Mouse (Mus musculus) frontal cortex, postnatal 36 days (tissue): Measurements from ENCODE around the gene Xk.
"Not testable (repeated sequence)": the region's sequence is repeated elsewhere in the genome, so short reads cannot be mapped to it uniquely, and the experiment has no call there.

Experiments
- DNase-seq, 2 experiments: peaks; one replicate each; pipeline ENCODE4 v3.0.0; 2022; ENCODE audit warnings: low spot score in 2 of 2

The Xk gene

DNA sequence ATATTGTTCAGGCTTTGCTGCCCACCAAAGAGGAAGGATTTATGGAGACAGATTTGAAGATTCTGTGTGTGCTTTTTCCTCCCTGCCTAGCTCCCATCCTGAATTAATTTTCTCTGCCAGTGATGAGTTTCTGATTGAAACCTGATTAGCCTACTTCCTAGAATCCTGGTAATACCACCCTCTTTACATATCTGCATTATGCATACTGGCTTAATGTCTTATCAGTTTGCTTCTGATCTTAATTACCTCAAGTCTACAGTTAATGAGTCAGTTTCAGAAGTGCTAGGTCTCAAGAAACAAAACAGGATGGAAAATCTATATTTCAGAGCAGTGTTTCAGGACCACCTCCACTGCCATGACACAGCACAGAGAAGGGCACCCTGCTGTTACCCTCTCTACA is 43.9 kb downstream of the Xk start:
- not testable (repeated sequence) for DNase-seq

GRCm38 (mm10) chrX:9327954-9328353 is 55.4 kb downstream of the Xk start:
- DNase-seq = not testable (repeated sequence)

DNA sequence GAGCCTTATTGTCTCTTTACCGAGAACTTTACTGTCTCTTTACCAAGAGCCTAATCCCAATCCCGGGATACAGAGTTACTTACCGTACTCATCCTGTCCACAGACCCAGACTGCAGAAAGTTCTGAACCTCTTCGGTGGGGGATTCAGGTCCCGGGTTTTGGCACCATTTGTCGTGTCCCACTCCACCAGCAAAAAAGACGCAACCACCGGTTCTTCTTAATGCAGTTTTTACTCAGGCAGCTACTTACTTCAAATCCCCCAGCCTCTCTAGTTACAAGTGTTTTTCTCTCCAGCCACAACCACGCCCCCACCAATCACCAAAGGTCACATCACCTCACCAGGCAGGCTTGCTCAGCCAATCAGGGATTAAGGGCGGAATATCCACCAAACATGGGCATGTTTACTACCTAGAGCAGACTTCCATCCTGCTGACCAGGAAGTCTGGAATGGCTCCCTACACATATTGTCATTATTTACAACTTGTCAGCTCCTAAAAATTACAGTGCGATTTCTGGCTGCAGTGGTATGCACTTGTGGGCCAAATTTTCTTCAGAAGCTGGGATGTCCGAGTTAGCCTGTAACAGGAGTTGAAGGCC is 59.9 kb downstream of the Xk start:
- DNase-seq = not testable (repeated sequence)

DNA sequence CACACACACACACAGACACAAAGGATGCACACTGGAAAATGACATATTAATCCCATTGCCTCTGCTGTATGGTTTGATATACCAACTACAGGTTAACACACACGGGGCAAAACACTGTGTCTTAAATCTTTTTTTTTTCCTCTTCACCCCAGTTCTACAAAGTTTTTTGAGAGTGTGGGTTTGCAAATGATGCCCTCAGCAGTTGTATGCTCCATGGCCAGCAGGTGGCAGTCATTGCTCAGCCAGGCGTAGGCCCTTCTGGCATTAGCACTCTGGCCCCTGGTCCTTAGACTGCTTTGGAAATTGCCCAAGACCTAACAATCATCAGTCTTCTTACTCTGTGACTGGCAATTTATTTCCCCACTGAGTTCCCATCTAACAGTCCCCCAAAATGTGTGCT is 60.5 kb downstream of the Xk start:
- peak; percentile 8 to 26 for DNase-seq

DNA sequence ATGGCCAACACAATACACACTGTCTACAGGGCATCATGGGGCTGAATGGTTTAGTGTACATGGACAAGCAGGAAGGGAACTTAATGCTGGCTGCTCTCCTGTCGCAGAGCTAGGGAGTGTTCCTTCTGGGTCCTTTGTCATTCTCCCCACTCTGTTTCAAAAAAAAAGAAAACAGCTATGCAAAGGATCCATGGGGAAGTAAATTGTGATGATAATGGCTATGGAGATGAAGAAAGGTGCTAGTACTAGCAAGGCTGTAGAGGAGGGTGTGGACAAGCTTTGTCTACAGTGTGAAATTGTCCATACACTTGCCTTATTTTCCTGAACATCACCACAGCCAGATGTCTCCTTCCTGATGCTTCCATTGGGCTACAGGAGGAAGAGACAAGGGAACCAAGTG is 62.4 kb downstream of the Xk start:
- DNase-seq = not testable (repeated sequence)

DNA sequence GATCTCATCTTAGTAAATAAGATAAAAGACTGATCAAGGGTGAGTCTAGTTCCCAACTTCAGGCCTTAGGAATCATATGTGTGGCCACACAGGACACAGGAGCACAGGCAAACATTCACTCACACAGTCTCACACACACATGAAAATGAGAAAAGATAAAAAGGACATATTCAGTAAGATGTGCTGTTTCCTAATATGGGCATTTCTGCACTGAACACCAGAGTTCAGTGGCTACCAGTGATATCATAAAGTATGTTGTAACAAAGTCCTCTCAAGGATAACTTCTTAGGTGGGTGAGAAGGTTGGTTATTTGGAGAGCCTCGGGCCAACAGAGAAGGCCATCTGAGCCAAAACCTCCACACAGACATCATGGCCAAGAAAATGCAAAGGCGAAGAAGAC is 77.8 kb downstream of the Xk start, which contains the start of gene H2al1k:
H2al1k (plus strand) TSS at position 301 of the 400 bp plus-strand sequence.
- DNase-seq = not testable (repeated sequence)
